8 mouse cellular contexts compared by ENCODE assay signal in the genomic region with DNA sequence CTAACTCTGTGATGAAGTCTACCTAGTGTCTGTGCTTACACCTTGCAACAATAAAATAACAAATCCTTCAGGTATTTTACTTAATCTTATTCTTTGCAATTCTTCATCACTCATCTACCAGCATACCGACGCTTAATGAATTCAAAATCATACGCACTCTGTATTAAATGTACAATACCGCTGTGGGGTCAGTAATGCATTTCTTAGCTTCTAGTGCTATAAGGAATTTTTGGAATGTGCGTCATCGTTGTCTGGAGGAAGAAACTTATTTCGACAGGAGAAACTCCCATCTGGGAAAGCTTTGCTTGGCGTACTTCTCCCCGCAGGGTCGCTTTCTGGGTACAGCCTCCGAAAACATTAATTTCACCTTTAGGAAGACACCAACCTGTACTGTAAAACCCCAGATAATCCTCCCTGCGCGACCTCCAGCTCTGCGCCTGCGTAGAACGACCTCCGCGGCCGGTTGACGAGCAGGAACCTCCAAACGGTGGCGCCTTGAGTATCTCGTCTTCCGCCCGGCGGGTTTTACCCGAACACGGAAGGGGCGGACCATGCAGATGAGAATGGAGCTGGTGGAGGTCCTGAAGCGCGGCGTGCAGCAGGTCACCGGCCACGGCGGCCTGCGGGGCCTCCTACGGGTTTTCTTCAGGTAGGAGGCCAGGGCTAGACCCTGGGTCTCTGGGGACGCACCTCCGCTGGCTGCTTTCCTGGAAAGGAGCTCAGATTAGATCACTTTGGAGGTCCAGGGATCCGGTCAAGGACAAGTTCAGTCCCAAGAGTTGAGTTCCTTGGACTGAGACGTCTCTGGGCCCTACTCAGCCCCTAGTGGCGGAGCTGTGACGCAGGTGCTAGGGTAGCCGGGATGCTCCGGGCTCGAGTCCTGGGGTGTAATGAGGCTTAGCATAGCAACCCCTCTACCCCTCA. TPM values are rescaled to one million over a fixed set of nuclear protein-coding genes. Genes with fewer than 3 reads are reported as not detected.
DNase-seq lines count a peak whose midpoint lies in the region; ATAC-seq and TF ChIP-seq lines count a peak whose summit lies in the region.

Gene Ndufa12, plus strand, starts transcription at position 239 of the 924 bp plus-strand sequence.

- POLR2A ChIA-PET in Patski (lab: Charles Lee): interaction anchor here (0.8 kb wide), 1 partner anchor 8 kb away, joined by 3 read pairs; no protein-coding TSS in a partner anchor

- no peaks in the 10 kb centered on the region for H3K27me3 ChIP-seq in Patski
- no peaks in the 10 kb centered on the region for H3K27me3 ChIP-seq in hindbrain, embryonic 13.5 days

- H3K9me3 ChIP-seq in hindbrain, embryonic 13.5 days: no peaks in the 10 kb centered on the region

- H3K36me3 ChIP-seq in hindbrain, embryonic 13.5 days: peaks cover 43% of the 10 kb centered on the region

- H3K9ac ChIP-seq in hindbrain, embryonic 13.5 days: peak within 1 kb of the TSS; percentile 84

- peak; percentile 96 for ATAC-seq in Patski
- ATAC-seq in hindbrain, embryonic 13.5 days (ENCODE audit: low FRiP score): peak; percentile 97

- peak within 1 kb of the TSS; percentile 82 for H3K4me3 ChIP-seq in hindbrain, embryonic 13.5 days

- CTCF ChIA-PET in Patski (lab: Charles Lee): interaction anchor here (0.6 to 2.6 kb wide), 7 partner anchors 8 to 347 kb away, joined by 3 to 12 read pairs (median 3); no protein-coding TSS in a partner anchor

- H3K4me1 ChIP-seq in hindbrain, embryonic 13.5 days (replicated peaks): peaks cover 28% of the 10 kb centered on the region

- H3K4me2 ChIP-seq in hindbrain, embryonic 13.5 days: peak within 1 kb of the TSS; percentile 91

- H3K27ac ChIP-seq in hindbrain, embryonic 13.5 days: peak within 1 kb of the TSS; percentile 87

- 0% methylated on average over 46 of the region's 46 CpGs for WGBS in hindbrain, embryonic 13.5 days

- TF ChIP-seq CTCF in Patski (IDR thresholded peaks at IDR 0.05): peak; percentile 81

- peak; percentile 62 for DNase-seq in Patski (ENCODE audit: low read depth, low spot score)
- peak; percentile 97 to 98 for DNase-seq in cerebellum, postnatal 14 days
- peak; percentile 88 to 93 for DNase-seq in frontal cortex, postnatal 14 days (ENCODE audit: low spot score in 2 of 2)
- DNase-seq in layer of hippocampus, postnatal 25 days (ENCODE audit: extremely low spot score in 1 of 2, low spot score in 1 of 2): peak; percentile 93 to 95
- peak; percentile 95 for DNase-seq in lung, postnatal 25 days (ENCODE audit: low spot score)
- peak; percentile 95 for DNase-seq in retina, embryonic 14.5 days (ENCODE audit: low spot score)
- peak; percentile 97 for DNase-seq in thymus, postnatal 4 days

- in situ Hi-C loops in Patski (cut with MboI; ENCODE audit: low pct_unique_long_range_greater_than_20kb): no loop called here

RNA-seq across cellular contexts. Expression of gene Ndufa12, which starts in this region (rescaled TPM):
- polyA plus RNA-seq in Patski (2021): 231 TPM
- 339 and 361 TPM in 2 replicates for polyA plus RNA-seq in hindbrain, embryonic 13.5 days (2015; fragmentation: Nextera tagmentation; extraction: Ambion mirVana)
- 100 to 1,000 TPM; 248 to 264 TPM for total RNA-seq in layer of hippocampus, postnatal 25 days (2021)

Comparison
In these comparisons a context has a peak if more than half of its experiments do, and no peak if none do; other contexts are left out.
1. Peak in every context shown above with its lines: DNase-seq, ATAC-seq, H3K4me3 ChIP-seq and H3K27ac ChIP-seq.